Mouse (Mus musculus) monocyte, adult 2 months (primary cell): ENCODE measurements around the gene Ank3.
"Not testable (repeated sequence)": the region's sequence is repeated elsewhere in the genome, so short reads cannot be mapped to it uniquely, and the experiment has no call there.

ENCODE experiments used
- DNase-seq, 2 experiments: peaks; one replicate each; pipeline ENCODE4 v3.0.0; 2022; ENCODE audit warnings: low spot score in 2 of 2, low read depth in 1 of 2

Ank3 gene

GRCm38 (mm10) chr10:69883935-69884680, 485.5 kb downstream of the Ank3 start:
- DNase-seq = no peak

DNA sequence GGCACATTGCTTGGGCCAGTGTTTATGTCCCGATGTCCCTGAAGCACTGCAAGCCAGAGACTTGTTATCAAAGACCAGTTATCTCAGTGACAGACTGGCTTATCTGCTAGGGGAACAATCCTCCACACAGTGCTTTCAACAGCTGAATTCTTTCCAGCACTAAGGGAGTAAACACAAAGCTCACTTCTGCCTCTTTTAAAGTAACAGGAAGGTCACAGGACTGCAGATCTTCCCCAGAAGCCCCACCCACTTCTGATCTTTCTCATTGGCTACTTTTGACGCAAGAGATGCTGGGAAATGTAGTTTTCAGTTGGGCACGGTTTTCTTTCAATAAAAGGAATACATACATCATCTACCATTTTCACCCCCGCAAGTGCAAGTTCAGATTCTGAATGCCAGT, 489.8 kb downstream of the Ank3 start:
- DNase-seq = peak; percentile 4 to 7

- no peak for DNase-seq
These were observed 491.2 kb downstream of the Ank3 start for GRCm38 (mm10) chr10:69889779-69890178.

DNA sequence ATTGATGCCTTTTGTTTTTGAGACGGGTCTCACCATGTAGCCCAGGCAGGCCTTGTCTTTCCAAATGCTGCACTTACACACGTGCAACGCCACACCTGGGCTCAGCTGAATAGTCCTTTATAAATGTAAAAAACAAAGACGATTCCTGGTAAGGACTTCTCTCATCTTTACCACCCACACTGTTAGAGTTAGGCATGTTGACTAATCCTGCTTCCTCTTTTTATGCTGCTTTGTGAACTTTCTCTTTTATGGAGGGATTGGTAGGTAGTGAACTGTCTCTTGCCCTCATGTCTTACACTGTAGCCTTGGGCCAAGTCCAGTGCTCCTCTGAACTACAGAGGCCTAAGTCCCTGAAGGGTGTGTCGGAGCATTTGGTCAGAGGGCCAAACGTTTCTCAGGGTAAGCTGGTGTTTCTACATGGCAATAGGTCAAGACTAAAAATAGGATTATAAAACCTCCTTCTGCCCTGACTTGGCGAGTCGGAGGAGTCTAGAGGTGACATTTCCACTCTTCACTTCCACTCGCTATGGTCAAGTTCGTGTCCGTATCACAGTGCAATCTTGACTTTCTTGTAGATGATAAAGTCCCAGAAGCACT, 491.9 kb downstream of the Ank3 start:
- DNase-seq = no peak

GRCm38 (mm10) chr10:69892162-69892561, 493.6 kb downstream of the Ank3 start:
- DNase-seq = no peak

- DNase-seq = no peak
These were observed 497.0 kb downstream of the Ank3 start for GRCm38 (mm10) chr10:69895606-69896005.

- DNase-seq = no peak
These were observed 499.4 kb downstream of the Ank3 start for GRCm38 (mm10) chr10:69897927-69898326.

DNA sequence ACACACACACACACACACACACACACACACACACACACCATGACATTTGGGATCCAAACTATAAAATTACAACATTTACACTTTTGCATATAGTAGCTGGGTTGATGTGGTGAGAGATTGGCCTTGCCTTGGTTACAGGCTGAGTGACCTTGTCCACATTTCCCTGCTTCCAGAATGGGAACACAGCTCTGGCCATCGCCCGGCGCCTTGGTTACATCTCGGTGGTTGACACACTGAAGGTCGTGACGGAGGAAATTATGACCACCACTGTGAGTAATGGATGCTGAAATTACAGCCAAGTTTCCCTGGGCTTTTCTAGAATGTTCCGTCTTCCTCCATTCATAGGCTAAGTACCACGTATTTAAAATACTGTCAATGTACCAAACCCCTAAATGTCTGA, 500.2 kb downstream of the Ank3 start:
- no peak for DNase-seq

DNA sequence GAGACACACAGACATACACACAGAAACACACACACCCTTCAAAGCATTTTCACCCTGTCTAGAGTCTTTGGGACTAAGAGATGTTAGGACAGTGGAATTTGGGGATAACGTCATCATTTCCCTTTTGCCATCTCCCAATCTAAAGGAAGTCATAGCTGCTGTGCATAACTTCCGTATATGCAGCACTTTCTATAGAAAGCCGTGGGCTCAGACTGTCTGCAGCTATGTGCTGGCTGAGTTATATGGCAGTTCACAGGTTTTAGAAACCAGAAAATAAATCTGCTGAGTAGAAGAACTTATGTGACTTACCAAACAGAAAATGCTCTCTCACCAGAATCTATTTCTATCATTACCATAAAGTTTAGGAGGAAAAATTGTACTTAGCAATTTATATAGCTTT, 501.2 kb downstream of the Ank3 start:
- no peak for DNase-seq

- DNase-seq = no peak
These were observed 503.5 kb downstream of the Ank3 start for GRCm38 (mm10) chr10:69902024-69902423.

- no peak for DNase-seq
These were observed 505.7 kb downstream of the Ank3 start for GRCm38 (mm10) chr10:69904321-69904720.

GRCm38 (mm10) chr10:69907795-69908764, 509.5 kb downstream of the Ank3 start:
- no peak for DNase-seq

DNA sequence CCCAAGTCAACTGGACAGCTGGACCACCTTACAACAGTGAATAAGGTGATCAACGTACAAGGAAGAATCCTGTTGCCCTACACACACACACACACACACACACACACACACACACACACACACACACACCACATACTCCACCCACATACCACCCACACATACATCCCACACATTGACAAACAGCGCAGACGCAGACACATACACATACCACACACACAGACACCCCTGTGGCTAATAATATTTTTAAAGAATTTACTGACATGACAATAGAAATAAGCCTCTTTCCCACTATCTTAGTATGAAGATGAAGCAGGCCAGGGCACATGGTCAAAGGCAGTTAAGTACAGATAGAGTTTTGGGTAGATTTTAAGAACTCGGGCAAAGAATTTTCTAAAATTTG, 511.3 kb downstream of the Ank3 start:
- DNase-seq = no peak

DNA sequence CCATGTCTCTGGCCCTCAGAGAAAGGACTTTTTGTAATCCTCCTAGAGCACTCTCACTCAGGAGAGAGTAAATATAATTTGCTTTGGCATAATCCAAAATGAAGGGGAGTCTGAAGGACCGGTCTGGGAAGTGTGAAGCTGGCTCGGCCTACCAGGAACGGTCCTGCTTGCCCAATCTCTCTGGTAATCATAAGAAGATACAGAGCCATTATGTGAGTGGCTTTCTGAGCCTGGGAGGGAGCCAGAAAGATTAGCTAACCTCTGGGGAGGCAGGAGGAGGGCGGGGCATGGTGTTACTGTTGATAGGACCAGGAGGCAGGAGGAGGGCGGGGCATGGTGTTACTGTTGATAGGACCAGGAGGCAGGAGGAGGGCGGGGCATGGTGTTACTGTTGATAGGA, 511.7 kb downstream of the Ank3 start:
- not testable (repeated sequence) for DNase-seq

- not testable (repeated sequence) for DNase-seq
These were observed 512.2 kb downstream of the Ank3 start for GRCm38 (mm10) chr10:69910726-69911125.

GRCm38 (mm10) chr10:69915566-69915965, 517.0 kb downstream of the Ank3 start:
- no peak for DNase-seq

- no peak for DNase-seq
These were observed 517.6 kb downstream of the Ank3 start for GRCm38 (mm10) chr10:69916205-69916604.

DNA sequence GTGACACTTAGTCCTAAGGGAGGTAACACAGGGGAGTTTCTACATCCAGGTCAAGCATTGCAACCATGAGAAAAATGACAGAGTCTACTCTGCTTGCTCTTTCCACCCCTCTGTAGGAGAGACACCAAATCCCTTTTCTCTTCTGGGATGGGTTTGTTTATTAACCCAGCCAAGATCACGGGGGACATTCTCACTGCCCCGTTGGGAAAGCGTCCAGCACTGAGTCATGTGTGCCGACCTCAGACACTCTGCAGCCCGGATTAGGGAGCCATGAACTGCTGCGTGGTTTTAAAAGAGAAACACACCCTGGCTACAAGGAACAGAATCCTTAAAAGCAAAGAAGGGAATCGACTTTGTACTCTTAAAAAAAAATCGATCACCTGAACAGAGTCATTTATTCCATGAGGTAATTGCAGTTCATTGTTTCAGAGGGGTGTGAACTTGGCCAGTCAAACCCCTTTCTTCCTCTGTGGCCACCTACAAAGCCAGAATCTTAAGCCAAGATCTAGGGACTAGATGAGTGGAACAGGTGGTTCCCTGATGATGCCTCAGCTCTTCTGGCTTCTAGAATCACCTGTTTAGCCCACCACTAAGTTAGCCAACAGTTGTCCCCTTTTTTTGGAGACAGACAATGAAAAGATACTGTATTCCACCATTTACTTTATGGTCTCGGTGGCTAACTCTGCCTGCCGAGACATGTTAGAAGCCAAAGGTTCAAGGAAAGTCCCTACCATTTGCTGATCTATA, 518.3 kb downstream of the Ank3 start:
- DNase-seq = no peak

- no peak for DNase-seq
These were observed 519.1 kb downstream of the Ank3 start for GRCm38 (mm10) chr10:69917711-69918110.

DNA sequence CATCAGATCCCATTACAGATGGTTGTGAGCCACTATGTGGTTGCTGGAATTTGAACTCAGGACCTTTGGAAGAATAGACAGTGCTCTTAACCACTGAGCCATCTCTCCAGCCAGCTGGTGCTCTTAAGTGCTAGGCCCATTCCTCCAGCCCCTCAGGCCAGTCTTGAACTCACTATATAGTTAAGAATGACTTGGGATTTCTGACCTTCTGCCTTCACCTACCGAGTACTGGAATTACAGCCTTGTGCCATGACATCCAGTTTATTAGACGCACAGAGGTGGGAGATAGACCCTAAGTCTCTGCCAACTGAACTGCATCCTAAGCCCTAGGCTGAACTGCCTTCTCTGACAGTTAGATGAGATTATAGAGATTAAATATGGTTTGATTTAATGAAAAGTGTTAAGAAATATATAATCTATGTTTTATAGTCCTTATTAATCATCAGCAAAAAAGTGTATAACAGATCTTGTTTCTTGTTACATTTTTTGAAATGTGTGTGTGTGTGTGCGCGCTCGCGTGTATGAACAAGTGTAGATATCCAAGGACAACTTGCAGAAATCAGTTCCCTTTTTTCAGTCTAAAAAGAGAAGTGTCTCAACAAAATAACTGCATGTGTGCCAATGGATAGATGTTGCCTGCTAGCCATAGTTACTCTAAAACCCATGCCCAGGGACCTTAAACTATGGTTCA, 520.0 kb downstream of the Ank3 start:
- DNase-seq = no peak

- DNase-seq = no peak
These were observed 520.5 kb downstream of the Ank3 start for GRCm38 (mm10) chr10:69919152-69919492.
